Mouse (Mus musculus): Measurements from ENCODE around the gene Olfr403. TPM values are rescaled to one million over a fixed set of nuclear protein-coding genes. Genes with fewer than 3 reads are reported as not detected.

The Olfr403 gene
- total RNA-seq (2023; ENCODE audit: inconsistent age): not detected in 4 replicates

DNA sequence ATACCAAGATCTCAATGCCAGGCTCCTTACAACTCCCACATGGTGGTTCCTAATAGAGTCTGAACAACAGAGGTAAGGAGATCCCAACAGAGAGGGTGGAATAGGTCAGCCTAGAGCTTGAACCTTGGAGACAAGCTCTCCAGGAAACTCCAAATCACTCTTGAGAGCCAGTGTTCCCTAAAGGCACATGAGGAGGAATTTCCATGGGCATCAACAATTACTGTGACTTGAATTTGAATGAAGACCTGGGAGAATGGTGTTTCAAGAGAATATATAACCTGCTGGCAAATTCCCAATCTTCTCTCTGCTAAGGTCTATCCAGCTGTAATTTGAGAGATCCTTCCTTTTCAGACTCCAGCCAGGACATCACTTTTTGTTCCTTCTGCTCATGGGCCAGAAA lies at the start of gene Olfr403:
TSS of gene Olfr403 (plus strand) at position 301 of the 400 bp plus-strand sequence.

DNA sequence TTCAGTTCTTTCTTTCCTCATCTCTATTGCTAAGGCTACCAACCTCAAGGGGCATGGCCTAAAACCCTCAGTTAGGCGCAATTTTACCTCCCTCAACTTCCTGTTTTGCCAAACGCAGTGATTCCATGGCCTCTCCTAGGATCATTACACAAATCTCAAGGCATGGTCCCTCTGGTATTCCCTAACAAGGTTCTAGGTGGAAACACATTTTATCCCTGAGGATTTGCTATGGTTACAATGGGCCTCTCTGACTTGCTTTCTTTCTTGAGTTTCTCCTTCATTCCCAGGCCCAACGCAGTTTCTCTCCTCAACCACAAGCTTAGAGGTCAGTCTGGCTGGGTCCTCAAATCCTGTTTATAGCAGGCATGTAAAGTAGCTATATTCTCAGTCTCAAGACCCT lies 32.8 kb upstream of the Olfr403 start, which contains the start of gene Olfr402:
TSS of gene Olfr402 (plus strand) at position 301 of the 400 bp plus-strand sequence.

DNA sequence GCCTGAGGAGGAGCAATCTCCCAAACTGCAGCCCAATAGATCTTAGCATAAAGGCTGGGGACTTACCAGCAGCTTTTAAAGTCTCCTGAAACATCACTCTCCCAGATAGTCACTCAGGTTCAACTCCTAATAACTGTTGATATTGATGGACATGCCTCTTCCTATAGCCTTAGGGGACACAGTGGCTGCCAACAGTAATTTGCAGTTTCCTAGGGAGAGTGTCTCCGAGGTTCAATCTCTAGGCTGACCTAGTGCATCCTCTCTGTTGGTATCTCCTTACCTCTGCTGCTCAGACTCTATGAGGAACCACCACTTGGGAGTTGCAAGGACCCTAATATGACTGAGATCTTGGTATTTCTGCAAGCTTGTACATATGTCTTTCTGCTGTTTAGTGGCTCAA lies 25.2 kb downstream of the Olfr403 start, which contains the start of gene Olfr43:
TSS of gene Olfr43 (minus strand) at position 101 of the 400 bp plus-strand sequence.

Other genes starting within 250 kb of the Olfr403 start
- not detected in 4 replicates for gene Olfr23, start 249.6 kb upstream of the Olfr403 start, total RNA-seq (2023; ENCODE audit: inconsistent age)
- not detected in 4 replicates for gene Olfr397, start 225.4 kb upstream of the Olfr403 start, total RNA-seq (2023; ENCODE audit: inconsistent age)
- not detected in 4 replicates for gene Olfr398, start 195.8 kb upstream of the Olfr403 start, total RNA-seq (2023; ENCODE audit: inconsistent age)
- not detected in 4 replicates for gene Olfr139, start 129.7 kb upstream of the Olfr403 start, total RNA-seq (2023; ENCODE audit: inconsistent age)
- gene Olfr399, start 129.6 kb upstream of the Olfr403 start, total RNA-seq (2023; ENCODE audit: inconsistent age): not detected in 4 replicates
- not detected in 4 replicates for gene Zfp616, start 116.3 kb upstream of the Olfr403 start, total RNA-seq (2023; ENCODE audit: inconsistent age)
- gene Olfr401, start 72.5 kb upstream of the Olfr403 start, total RNA-seq (2023; ENCODE audit: inconsistent age): not detected in 4 replicates
- not detected in 4 replicates for gene Olfr402, start 32.7 kb upstream of the Olfr403 start, total RNA-seq (2023; ENCODE audit: inconsistent age)
- gene Olfr43, start 25.1 kb downstream of the Olfr403 start, total RNA-seq (2023; ENCODE audit: inconsistent age): not detected in 4 replicates
- not detected in 4 replicates for gene Olfr406, start 73.6 kb downstream of the Olfr403 start, total RNA-seq (2023; ENCODE audit: inconsistent age)
- not detected in 4 replicates for gene Olfr59, start 97.5 kb downstream of the Olfr403 start, total RNA-seq (2023; ENCODE audit: inconsistent age)
- gene Olfr410, start 151.8 kb downstream of the Olfr403 start, total RNA-seq (2023; ENCODE audit: inconsistent age): not detected in 4 replicates
- gene Olfr411, start 166.4 kb downstream of the Olfr403 start, total RNA-seq (2023; ENCODE audit: inconsistent age): not detected in 4 replicates
- not detected in 4 replicates for gene Olfr412, start 175.8 kb downstream of the Olfr403 start, total RNA-seq (2023; ENCODE audit: inconsistent age)